Mouse (Mus musculus): Measurements from ENCODE around the gene Rab29. TPM values are rescaled to one million over a fixed set of nuclear protein-coding genes. Genes with fewer than 3 reads are reported as not detected.

The Rab29 gene
- 10 to 100 TPM; 14.0 to 20.3 TPM for total RNA-seq (2023)

GRCm38 (mm10) chr1:131867093-131867945, at the start of gene Rab29:
Gene Rab29, plus strand, starts transcription at chr1:131867224.

DNA sequence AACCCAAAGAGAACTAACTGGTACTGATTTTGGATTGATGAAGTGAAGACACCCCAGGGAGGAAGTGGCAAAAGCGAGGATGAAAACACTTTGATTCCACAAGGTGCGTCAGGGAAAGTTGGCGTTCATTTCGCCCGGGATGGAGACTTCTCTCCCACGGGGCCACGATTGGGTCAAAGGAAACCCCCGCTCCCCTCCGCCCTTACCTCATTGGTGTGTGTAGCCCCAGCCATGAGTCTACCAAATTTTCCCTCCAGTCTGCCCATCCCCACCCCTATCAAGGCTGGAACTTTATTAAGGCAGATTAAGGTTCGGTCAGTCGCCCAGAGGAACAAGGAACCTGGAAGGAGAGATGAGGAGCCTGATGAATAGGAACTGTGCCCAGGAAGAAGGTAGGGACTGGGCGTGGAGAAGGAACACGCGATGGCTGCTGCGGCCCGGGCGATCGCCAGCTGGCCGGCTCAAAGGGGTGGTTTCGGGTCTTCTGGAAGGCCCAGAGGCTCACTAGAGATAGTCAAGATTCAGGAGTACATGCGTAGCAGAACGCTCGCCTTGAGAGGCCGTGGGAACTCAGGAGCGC, 39.7 kb upstream of the Rab29 start, which contains the start of gene Slc41a1:
Gene Slc41a1 (plus strand): TSS at position 287 of the 580 bp plus-strand sequence.

GRCm38 (mm10) chr1:131910001-131910648, 43.1 kb downstream of the Rab29 start, which contains the start of gene Nucks1:
Gene Nucks1, plus strand, starts transcription at chr1:131910534.

Other genes with a start within 250 kb of the Rab29 start
- gene Ctse, start 228.9 kb upstream of the Rab29 start, total RNA-seq (2023): 100 to 1,000 TPM; 147 to 168 TPM
- gene Rab7b, start 178.5 kb upstream of the Rab29 start, total RNA-seq (2023): 1 to 10 TPM; 1.5 to 1.7 TPM
- not detected for gene Slc26a9, start 123.2 kb upstream of the Rab29 start, total RNA-seq (2023)
- gene Pm20d1, start 69.8 kb upstream of the Rab29 start, total RNA-seq (2023): not detected
- gene Slc41a1, start 39.7 kb upstream of the Rab29 start, total RNA-seq (2023): 10 to 100 TPM; 30.3 to 34.7 TPM
- gene Nucks1, start 43.3 kb downstream of the Rab29 start, total RNA-seq (2023): 10 to 100 TPM; 78.5 to 79.8 TPM
- 1 to 10 TPM; 2.1 to 3.5 TPM for gene Slc45a3, start 95.7 kb downstream of the Rab29 start, total RNA-seq (2023)
- gene Elk4, start 140.4 kb downstream of the Rab29 start, total RNA-seq (2023): 100 to 1,000 TPM; 305 to 328 TPM
- not detected for gene Mfsd4a, start 200.8 kb downstream of the Rab29 start, total RNA-seq (2023)